Mouse (Mus musculus) liver, adult 2 months (tissue): Measurements from ENCODE around the gene Wdr13. TPM values are rescaled to one million over a fixed set of nuclear protein-coding genes. Genes with fewer than 3 reads are reported as not detected.
A peak's percentile ranks its signal among the peaks of the same experiment; 100 is the strongest.

ENCODE experiments used
- DNase-seq: peaks from one replicate; pipeline ENCODE4 v3.0.0-alpha.2; 2011; ENCODE audit warnings: low read depth, low spot score; ENCODE audit errors: extremely low read depth
- H3K27ac ChIP-seq: fragments of 200-500 bp; replicated peaks from 2 replicates; pipeline ENCODE4 v1.5.1; 2012; ENCODE audit warnings: low read depth, mild to moderate bottlenecking, control low read depth, inconsistent platforms, low read length; ENCODE audit not compliant: insufficient read depth
- H3K27me3 ChIP-seq: fragments of 200-500 bp; 2 replicates; pipeline ENCODE4 v1.6.1; 2012; ENCODE audit warnings: mild to moderate bottlenecking, moderate library complexity, low read length, inconsistent platforms; ENCODE audit not compliant: control insufficient read depth, insufficient read depth
- H3K36me3 ChIP-seq: fragments of 200-500 bp; 2 replicates; pipeline ENCODE4 v1.6.1; 2012; ENCODE audit warnings: low read length, inconsistent platforms; ENCODE audit not compliant: control insufficient read depth, insufficient read depth
- H3K4me1 ChIP-seq: fragments of 200-500 bp; 2 replicates; pipeline ENCODE4 v1.6.1; 2011; ENCODE audit warnings: low read length; ENCODE audit not compliant: control insufficient read depth, insufficient read depth
- H3K4me3 ChIP-seq: fragments of 200-500 bp; 2 replicates; pipeline ENCODE4 v1.5.1; 2011; ENCODE audit warnings: low read depth, mild to moderate bottlenecking, control low read depth, low read length, moderate library complexity; ENCODE audit not compliant: insufficient read depth
- H3K79me2 ChIP-seq: fragments of 200-500 bp; 2 replicates; pipeline ENCODE4 v1.6.1; 2012; ENCODE audit warnings: inconsistent platforms, mild to moderate bottlenecking, low read length, moderate library complexity; ENCODE audit not compliant: control insufficient read depth, insufficient read depth
- H3K9ac ChIP-seq: fragments of 200-500 bp; 2 replicates; pipeline ENCODE4 v1.6.1; 2012; ENCODE audit warnings: low read depth, mild to moderate bottlenecking, control low read depth, inconsistent platforms, low read length
- CTCF ChIP-seq: fragments of 200-500 bp; IDR thresholded peaks from 2 replicates; pipeline ENCODE4 v1.5.1; 2011; ENCODE audit warnings: low read depth, low read length, control low read depth
- POLR2A ChIP-seq: fragments of 200-500 bp; IDR thresholded peaks from 2 replicates; pipeline ENCODE4 v1.6.1; 2011; ENCODE audit warnings: low read length, control low read depth; ENCODE audit not compliant: insufficient read depth; ENCODE audit errors: extremely low read depth
- WGBS: fragments of 180-500 bp; shearing (Covaris S2); methylation state at CpG from one replicate; pipeline ENCODE4 v1.1.7; 2018; 5-methylcytosine and 5-hydroxymethylcytosine counted together
- polyA plus RNA-seq: library from polyadenylated mRNA; depleted of rRNA; stranded (reverse); fragments of >200 nt; gene quantifications from 2 replicates; pipeline ENCODE4 v1.2.3, GENCODE M21; 2012; rRNA removed
- total RNA-seq: library from RNA; depleted of rRNA; stranded (reverse); fragments of >200 nt; gene quantifications from 2 replicates; pipeline ENCODE4 v1.2.3, GENCODE M21; 2014; rRNA removed

The Wdr13 gene
- total and polyA plus RNA-seq, 2 experiments = 16.7 to 49.8 TPM

DNA sequence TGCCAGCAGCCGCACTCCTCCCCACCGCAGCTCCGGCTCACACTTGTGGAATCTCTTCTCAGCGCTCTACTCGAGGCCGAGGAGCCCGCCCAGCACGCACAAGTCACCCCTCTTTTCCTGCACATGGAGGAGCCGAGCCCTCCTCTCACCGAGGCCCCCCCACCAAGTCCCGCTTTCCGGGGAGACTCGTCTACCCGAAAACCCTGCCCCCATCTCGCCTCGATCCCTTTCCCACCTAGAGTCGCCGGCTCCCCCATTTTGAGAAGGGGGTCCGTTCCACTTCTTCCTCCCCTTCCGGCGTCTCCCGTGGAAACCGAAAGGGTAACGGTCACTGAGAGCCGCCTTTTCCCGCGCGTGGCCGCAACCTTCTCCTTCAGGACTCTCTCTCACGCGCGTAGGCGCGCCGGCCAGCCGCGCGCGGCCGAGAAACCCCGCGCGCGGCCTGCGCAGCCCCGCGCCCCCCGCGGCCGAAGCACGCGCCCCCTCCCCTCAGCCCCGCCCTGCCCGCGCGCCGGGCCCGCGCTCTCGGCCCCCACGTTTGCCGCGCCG, 58.7 kb downstream of the Wdr13 start:
- no peak overlapping the region for H3K27ac ChIP-seq

More for the DNA sequence above, 58.7 kb downstream of the Wdr13 start:
- Histone ChIP-seq H3K36me3 (no peaks in the 10 kb centered on the region; the same call in 1 of the 2 replicates), H3K9ac (peak overlapping the region; percentile 64), H3K79me2 (peaks cover 3% of the 10 kb centered on the region; the same call in 1 of the 2 replicates), H3K4me1 (peaks cover 3% of the 10 kb centered on the region), H3K27me3 (no peaks in the 10 kb centered on the region), H3K4me3 (peak overlapping the region; percentile 79)
- WGBS = 2% methylated on average over 50 of the region's 64 CpGs
- no peak for DNase-seq
- TF ChIP-seq CTCF (no peak), POLR2A (no peak)

Other genes starting within 250 kb of the Wdr13 start
- 10.6 and 11.5 TPM in 2 replicates for gene Slc35a2, start 248.9 kb downstream of the Wdr13 start, total RNA-seq
- gene Slc35a2, start 248.9 kb downstream of the Wdr13 start, polyA plus RNA-seq = 34.7 and 42.6 TPM in 2 replicates
- 14.3 and 15.3 TPM in 2 replicates for gene Pqbp1, start 233.6 kb downstream of the Wdr13 start, total RNA-seq
- gene Pqbp1, start 233.6 kb downstream of the Wdr13 start, polyA plus RNA-seq = 49.1 and 51.2 TPM in 2 replicates
- gene Timm17b, start 233.5 kb downstream of the Wdr13 start, total RNA-seq = 20.7 and 27.5 TPM in 2 replicates
- gene Timm17b, start 233.5 kb downstream of the Wdr13 start, polyA plus RNA-seq = 53.7 and 58.2 TPM in 2 replicates
- not detected in 2 replicates for gene Gm10491, start 225.1 kb downstream of the Wdr13 start, total RNA-seq
- not detected in 2 replicates for gene Gm10491, start 225.1 kb downstream of the Wdr13 start, polyA plus RNA-seq
- not detected in 2 replicates for gene Gm10490, start 223.3 kb downstream of the Wdr13 start, total RNA-seq
- gene Gm10490, start 223.3 kb downstream of the Wdr13 start, polyA plus RNA-seq = not detected in 2 replicates
- 0.09 TPM in 1 of 2 replicates, not detected in the other for gene Pcsk1n, start 213.1 kb downstream of the Wdr13 start, total RNA-seq
- gene Pcsk1n, start 213.1 kb downstream of the Wdr13 start, polyA plus RNA-seq = not detected in 2 replicates
- gene Eras, start 204.3 kb downstream of the Wdr13 start, total RNA-seq = not detected in 2 replicates
- not detected in 2 replicates for gene Eras, start 204.3 kb downstream of the Wdr13 start, polyA plus RNA-seq
- 9.8 and 13.3 TPM in 2 replicates for gene Hdac6, start 185.0 kb downstream of the Wdr13 start, total RNA-seq
- gene Hdac6, start 185.0 kb downstream of the Wdr13 start, polyA plus RNA-seq = 17.5 and 19.8 TPM in 2 replicates
- gene Gata1, start 154.8 kb downstream of the Wdr13 start, total RNA-seq = 0.09 TPM in 1 of 2 replicates, not detected in the other
- 0.06 TPM in 1 of 2 replicates, not detected in the other for gene Gata1, start 154.8 kb downstream of the Wdr13 start, polyA plus RNA-seq
- not detected in 2 replicates for gene Glod5, start 114.4 kb downstream of the Wdr13 start, total RNA-seq
- gene Glod5, start 114.4 kb downstream of the Wdr13 start, polyA plus RNA-seq = not detected in 2 replicates
- gene Suv39h1, start 58.1 kb downstream of the Wdr13 start, total RNA-seq = 3.5 and 4.6 TPM in 2 replicates
- 4.3 and 4.4 TPM in 2 replicates for gene Suv39h1, start 58.1 kb downstream of the Wdr13 start, polyA plus RNA-seq
- 1.6 and 2.2 TPM in 2 replicates for gene Was, start 42.4 kb downstream of the Wdr13 start, total RNA-seq
- gene Was, start 42.4 kb downstream of the Wdr13 start, polyA plus RNA-seq = 0.83 and 1.7 TPM in 2 replicates
- gene Rbm3, start 13.0 kb upstream of the Wdr13 start, total RNA-seq = 61.7 and 67.0 TPM in 2 replicates
- gene Rbm3, start 13.0 kb upstream of the Wdr13 start, polyA plus RNA-seq = 13.2 and 24.3 TPM in 2 replicates
- gene Tbc1d25, start 43.3 kb upstream of the Wdr13 start, total RNA-seq = 0.92 and 1.9 TPM in 2 replicates
- 6.3 and 8.9 TPM in 2 replicates for gene Tbc1d25, start 43.3 kb upstream of the Wdr13 start, polyA plus RNA-seq
- gene Ebp, start 60.6 kb upstream of the Wdr13 start, total RNA-seq = 243 and 273 TPM in 2 replicates
- 605 and 631 TPM in 2 replicates for gene Ebp, start 60.6 kb upstream of the Wdr13 start, polyA plus RNA-seq
- gene Porcn, start 73.6 kb upstream of the Wdr13 start, total RNA-seq = 1.9 and 2.7 TPM in 2 replicates
- 8.8 and 12.6 TPM in 2 replicates for gene Porcn, start 73.6 kb upstream of the Wdr13 start, polyA plus RNA-seq
- gene Ftsj1, start 119.5 kb upstream of the Wdr13 start, total RNA-seq = 11.0 and 16.8 TPM in 2 replicates
- 29.9 and 31.1 TPM in 2 replicates for gene Ftsj1, start 119.5 kb upstream of the Wdr13 start, polyA plus RNA-seq
- 0.18 and 0.20 TPM in 2 replicates for gene Slc38a5, start 138.2 kb upstream of the Wdr13 start, total RNA-seq
- 0.22 and 0.24 TPM in 2 replicates for gene Slc38a5, start 138.2 kb upstream of the Wdr13 start, polyA plus RNA-seq
- not detected in 2 replicates for gene Ssxb10, start 194.5 kb upstream of the Wdr13 start, total RNA-seq
- gene Ssxb10, start 194.5 kb upstream of the Wdr13 start, polyA plus RNA-seq = not detected in 2 replicates
- gene Ssxb9, start 234.1 kb upstream of the Wdr13 start, total RNA-seq = not detected in 2 replicates
- gene Ssxb9, start 234.1 kb upstream of the Wdr13 start, polyA plus RNA-seq = not detected in 2 replicates